Mouse (Mus musculus): ENCODE results near the gene Ddx23.

DNA sequence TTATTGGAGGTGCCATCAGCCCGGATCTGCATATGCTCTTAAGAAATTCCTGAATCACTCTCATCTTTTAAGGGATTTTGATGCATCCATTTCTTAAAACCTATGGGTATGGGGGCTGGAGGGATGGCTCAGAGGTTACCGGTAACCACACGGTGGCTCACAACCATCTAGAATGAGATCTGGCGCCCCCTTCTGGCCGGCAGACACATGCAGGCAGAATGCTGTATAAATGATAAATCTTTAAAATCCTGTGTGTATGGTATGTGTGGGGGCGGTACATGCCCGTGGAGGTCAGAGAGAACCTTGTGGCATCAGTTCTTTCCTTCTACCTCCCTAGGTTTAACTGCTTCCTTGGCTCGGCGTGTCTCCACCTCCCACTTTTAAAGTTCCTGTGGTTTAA is 47.7 kb upstream of the Ddx23 start:
- TF ChIP-seq EP300 (IDR thresholded peaks at IDR 0.05; ENCODE audit: low read depth), result no peak
- peak; percentile 62 for TF ChIP-seq CTCF (IDR thresholded peaks at IDR 0.05; ENCODE audit: low read depth)

Data from heart, postnatal 0 days (tissue).